Mouse (Mus musculus) forebrain, embryonic 10.5 days (tissue): ENCODE data around the gene Olfr69. TPM values are rescaled to one million over a fixed set of nuclear protein-coding genes. Genes with fewer than 3 reads are reported as not detected.
"Not testable (repeated sequence)": the region's sequence is repeated elsewhere in the genome, so short reads cannot be mapped to it uniquely, and the experiment has no call there.

Experiments
- DNase-seq: peaks from one replicate; pipeline ENCODE4 v3.0.0-alpha.2; 2017; ENCODE audit warnings: low spot score; ENCODE audit errors: extremely low spot score
- H3K27ac ChIP-seq: fragments of 300-500 bp; sonication (generic); 2 replicates; pipeline ENCODE4 v1.5.1; 2016; ENCODE audit warnings: mild to moderate bottlenecking
- H3K27me3 ChIP-seq: fragments of 300-500 bp; sonication (generic); 2 replicates; pipeline ENCODE4 v1.6.1; 2016; ENCODE audit warnings: mild to moderate bottlenecking; ENCODE audit not compliant: poor library complexity, severe bottlenecking
- H3K36me3 ChIP-seq: fragments of 300-500 bp; sonication (generic); replicated peaks from 2 replicates; pipeline ENCODE4 v1.6.1; 2016; ENCODE audit warnings: mild to moderate bottlenecking, moderate library complexity
- H3K4me1 ChIP-seq: fragments of 300-500 bp; sonication (generic); 2 replicates; pipeline ENCODE4 v1.6.1; 2016
- H3K4me3 ChIP-seq: fragments of 300-500 bp; sonication (generic); 2 replicates; pipeline ENCODE4 v1.5.1; 2016; ENCODE audit warnings: mild to moderate bottlenecking, moderate library complexity
- H3K9me3 ChIP-seq: fragments of 300-500 bp; sonication (generic); 2 replicates; pipeline ENCODE4 v1.6.1; 2016; ENCODE audit warnings: mild to moderate bottlenecking, moderate library complexity
- WGBS: fragments of 180-500 bp; shearing (Covaris S2); methylation state at CpG from one replicate; pipeline ENCODE4 v1.1.7; 2016; 5-methylcytosine and 5-hydroxymethylcytosine counted together
- polyA plus RNA-seq: library from polyadenylated mRNA; unstranded; fragments of >200 nt; fragmentation: Nextera tagmentation; extraction: Ambion mirVana; gene quantifications from 2 replicates; pipeline ENCODE4 v1.2.1, GENCODE M21; 2016

Olfr69 gene
- polyA plus RNA-seq: not detected in 2 replicates

DNA sequence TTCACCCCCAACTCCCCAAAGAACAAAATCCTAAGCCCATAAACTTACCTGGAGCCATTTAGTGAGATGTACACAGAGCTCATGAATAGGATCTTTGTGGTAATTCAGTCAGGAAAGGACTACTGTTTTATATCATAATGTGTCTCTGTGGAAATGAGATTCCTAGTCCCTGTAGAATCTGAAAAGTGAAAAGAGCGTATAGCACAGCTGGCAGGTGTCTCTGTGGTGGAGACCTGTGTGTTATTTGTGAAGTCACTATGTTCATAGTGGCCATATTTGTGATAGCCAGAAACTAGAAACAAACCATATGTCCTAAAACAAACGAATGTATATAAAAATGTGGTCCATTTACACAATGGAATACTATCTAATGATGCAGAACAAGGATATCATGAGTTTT is at the start of gene Olfr69:
TSS of gene Olfr69 (minus strand) at position 101 of the 400 bp plus-strand sequence.
- no peaks in the 10 kb centered on the region for H3K27me3 ChIP-seq
- no peaks in the 10 kb centered on the region for H3K9me3 ChIP-seq
- no peak for DNase-seq
- no peak within 1 kb of the TSS for H3K27ac ChIP-seq
- no peak within 1 kb of the TSS for H3K4me3 ChIP-seq
- no peaks in the 10 kb centered on the region for H3K4me1 ChIP-seq
- no peaks in the 10 kb centered on the region for H3K36me3 ChIP-seq
- WGBS: 79% methylated on average over 2 of the region's 2 CpGs

- not testable (repeated sequence) for H3K27ac ChIP-seq, H3K36me3 ChIP-seq, H3K4me1 ChIP-seq, H3K4me3 ChIP-seq, H3K27me3 ChIP-seq, DNase-seq, H3K9me3 ChIP-seq
- 100% methylated on average over 1 of the region's 2 CpGs for WGBS
These were observed 43.7 kb upstream of the Olfr69 start for GRCm38 (mm10) chr7:103815085-103815484.

DNA sequence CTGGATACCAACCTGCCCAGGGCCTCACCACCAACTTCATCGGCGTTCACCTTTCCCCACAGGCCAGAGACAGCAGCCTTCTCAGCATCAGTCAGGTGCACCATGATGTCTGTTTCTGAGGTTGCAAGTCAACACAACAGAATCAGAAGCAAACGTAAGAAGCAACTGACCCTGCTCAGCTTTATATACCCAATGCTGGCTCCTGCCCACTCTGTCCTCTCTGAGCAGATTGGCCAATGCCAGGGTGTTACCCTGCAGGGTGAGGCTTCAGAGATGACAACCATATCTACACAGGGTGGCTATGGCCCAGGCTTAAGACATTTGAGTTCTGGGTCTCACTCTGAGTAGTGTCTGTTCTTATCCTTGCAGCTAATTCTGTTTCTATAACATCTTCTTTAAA is 42.4 kb upstream of the Olfr69 start, which contains the start of gene Hbb-bt:
TSS of gene Hbb-bt (minus strand) at position 231 of the 400 bp plus-strand sequence.
- Histone ChIP-seq H3K36me3 (no peaks in the 10 kb centered on the region), H3K27ac (no peak within 1 kb of the TSS), H3K27me3 (no peaks in the 10 kb centered on the region), H3K9me3 (no peaks in the 10 kb centered on the region), H3K4me1 (no peaks in the 10 kb centered on the region), H3K4me3 (no peak within 1 kb of the TSS)
- no peak for DNase-seq
- 86% methylated on average over 3 of the region's 3 CpGs for WGBS

DNA sequence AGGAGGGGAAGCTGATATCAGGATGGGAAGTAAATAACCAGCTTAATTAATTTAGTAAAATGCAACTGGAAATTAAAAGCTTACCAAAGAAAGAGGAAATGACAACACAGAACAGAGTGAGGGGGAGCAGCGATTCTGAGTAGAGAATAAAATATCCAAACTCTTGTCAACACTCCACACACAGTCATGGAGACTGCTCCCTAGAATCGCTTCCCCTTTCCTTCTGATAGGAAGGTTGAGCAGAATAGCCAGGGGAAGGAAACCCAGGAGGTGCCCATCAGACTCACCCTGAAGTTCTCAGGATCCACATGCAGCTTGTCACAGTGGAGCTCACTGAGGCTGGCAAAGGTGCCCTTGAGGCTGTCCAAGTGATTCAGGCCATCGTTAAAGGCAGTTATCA is 41.8 kb upstream of the Olfr69 start:
- not testable (repeated sequence) for H3K27ac ChIP-seq, H3K36me3 ChIP-seq, H3K4me3 ChIP-seq, H3K4me1 ChIP-seq, H3K27me3 ChIP-seq, H3K9me3 ChIP-seq, DNase-seq
- WGBS: no CpG with 5 or more reads among the region's 3 CpGs

GRCm38 (mm10) chr7:103812174-103812573 is 40.8 kb upstream of the Olfr69 start:
- Histone ChIP-seq H3K4me1 (no peaks in the 10 kb centered on the region), H3K4me3 (no peak overlapping the region)
- 91% methylated on average over 1 of the region's 1 CpGs for WGBS

DNA sequence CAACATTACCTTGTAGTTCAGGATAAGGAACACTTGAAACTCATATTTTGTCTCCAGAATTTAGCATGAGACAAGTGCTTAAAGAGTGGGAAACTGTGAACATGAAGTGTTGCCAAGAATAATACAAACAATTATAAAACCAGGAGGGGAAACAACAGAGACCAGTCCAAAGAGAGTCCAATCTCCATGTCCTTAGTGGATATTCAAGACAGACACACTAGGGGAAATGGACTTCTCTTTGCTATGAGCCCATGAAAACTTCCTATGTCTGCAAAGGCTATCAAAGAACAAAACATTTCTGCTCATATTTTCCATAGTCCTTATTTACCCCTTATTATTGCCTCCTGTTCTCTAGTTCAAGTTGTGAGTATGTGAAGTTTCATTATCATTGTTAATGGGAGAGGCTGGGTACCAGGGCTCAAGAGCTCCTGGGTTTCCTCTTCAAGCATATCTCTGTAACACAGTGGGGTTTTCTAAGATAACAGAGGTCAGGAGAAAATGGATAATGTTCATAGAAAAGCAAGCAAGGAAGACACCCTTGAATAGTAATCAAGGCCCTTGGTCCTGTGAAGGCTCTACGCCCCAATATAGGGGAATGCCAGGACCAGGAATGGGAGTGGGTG is 39.9 kb upstream of the Olfr69 start:
- Histone ChIP-seq H3K4me1 (no peaks in the 10 kb centered on the region), H3K27ac (no peak overlapping the region), H3K9me3 (no peaks in the 10 kb centered on the region), H3K36me3 (no peaks in the 10 kb centered on the region), H3K27me3 (no peaks in the 10 kb centered on the region), H3K4me3 (no peak overlapping the region)
- 87% methylated on average over 1 of the region's 1 CpGs for WGBS
- no peak for DNase-seq

More at GRCm38 (mm10) chr7:103812174-103812573, 40.8 kb upstream of the Olfr69 start:
- Histone ChIP-seq H3K27ac (no peak overlapping the region), H3K27me3 (no peaks in the 10 kb centered on the region), H3K9me3 (no peaks in the 10 kb centered on the region), H3K36me3 (no peaks in the 10 kb centered on the region)
- no peak for DNase-seq

GRCm38 (mm10) chr7:103810746-103811145 is 39.4 kb upstream of the Olfr69 start:
- DNase-seq: no peak
- no peak overlapping the region for H3K27ac ChIP-seq
- no peaks in the 10 kb centered on the region for H3K4me1 ChIP-seq
- H3K36me3 ChIP-seq: no peaks in the 10 kb centered on the region
- no peaks in the 10 kb centered on the region for H3K27me3 ChIP-seq
- H3K4me3 ChIP-seq: no peak overlapping the region
- no peaks in the 10 kb centered on the region for H3K9me3 ChIP-seq
- WGBS: 81% methylated on average over 3 of the region's 3 CpGs

- no peak for DNase-seq
- 89% methylated on average over 1 of the region's 1 CpGs for WGBS
- Histone ChIP-seq H3K27ac (no peak overlapping the region), H3K36me3 (no peaks in the 10 kb centered on the region), H3K27me3 (no peaks in the 10 kb centered on the region), H3K9me3 (no peaks in the 10 kb centered on the region), H3K4me3 (no peak overlapping the region), H3K4me1 (no peaks in the 10 kb centered on the region)
These were observed 38.9 kb upstream of the Olfr69 start for GRCm38 (mm10) chr7:103810296-103810695.

- WGBS: 79% methylated on average over 1 of the region's 1 CpGs
- H3K9me3 ChIP-seq: no peaks in the 10 kb centered on the region
- no peaks in the 10 kb centered on the region for H3K4me1 ChIP-seq
- no peak overlapping the region for H3K4me3 ChIP-seq
- H3K27ac ChIP-seq: no peak overlapping the region
- H3K36me3 ChIP-seq: no peaks in the 10 kb centered on the region
- H3K27me3 ChIP-seq: no peaks in the 10 kb centered on the region
- DNase-seq: no peak
These were observed 38.4 kb upstream of the Olfr69 start for GRCm38 (mm10) chr7:103809801-103810155.

GRCm38 (mm10) chr7:103808971-103809800 is 37.8 kb upstream of the Olfr69 start:
- H3K4me3 ChIP-seq: no peak overlapping the region
- 81% methylated on average over 5 of the region's 5 CpGs for WGBS

DNA sequence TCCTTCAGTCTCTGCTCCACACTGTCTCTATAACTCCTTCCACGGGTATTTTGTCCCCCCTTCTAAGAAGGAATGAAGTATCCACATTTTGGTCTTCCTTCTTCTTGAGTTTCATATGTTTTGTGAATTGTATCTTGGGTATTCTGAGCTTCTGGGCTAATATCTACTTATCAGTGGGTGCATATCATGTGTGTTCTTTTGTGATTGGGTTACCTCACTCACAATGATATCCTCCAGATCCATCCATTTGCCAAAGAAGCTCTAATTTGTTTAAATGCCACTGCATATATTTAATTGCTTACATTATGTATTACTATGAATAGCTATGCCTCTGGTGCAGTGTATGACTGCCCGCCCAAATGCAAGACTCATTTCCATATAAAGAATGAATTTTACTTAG is 36.7 kb upstream of the Olfr69 start:
- not testable (repeated sequence) for H3K9me3 ChIP-seq, DNase-seq, H3K36me3 ChIP-seq, H3K4me1 ChIP-seq, H3K27me3 ChIP-seq, H3K27ac ChIP-seq, H3K4me3 ChIP-seq
- 80% methylated on average over 2 of the region's 2 CpGs for WGBS

More at GRCm38 (mm10) chr7:103808971-103809800, 37.8 kb upstream of the Olfr69 start:
- H3K36me3 ChIP-seq: no peaks in the 10 kb centered on the region
- no peak overlapping the region for H3K27ac ChIP-seq
- H3K4me1 ChIP-seq: no peaks in the 10 kb centered on the region
- no peaks in the 10 kb centered on the region for H3K27me3 ChIP-seq
- DNase-seq: no peak
- H3K9me3 ChIP-seq: no peaks in the 10 kb centered on the region

- Histone ChIP-seq H3K36me3 (no peaks in the 10 kb centered on the region), H3K27ac (no peak overlapping the region), H3K9me3 (no peaks in the 10 kb centered on the region), H3K4me1 (no peaks in the 10 kb centered on the region), H3K4me3 (no peak overlapping the region), H3K27me3 (no peaks in the 10 kb centered on the region)
- WGBS: 79% methylated on average over 1 of the region's 1 CpGs
- DNase-seq: peak; percentile 20
These were observed 35.5 kb upstream of the Olfr69 start for GRCm38 (mm10) chr7:103806856-103807255.

- H3K27ac ChIP-seq: no peak overlapping the region
- WGBS: 21% methylated on average over 4 of the region's 4 CpGs
- DNase-seq: no peak
- no peak overlapping the region for H3K4me3 ChIP-seq
- H3K36me3 ChIP-seq: no peaks in the 10 kb centered on the region
- H3K4me1 ChIP-seq: no peaks in the 10 kb centered on the region
- no peaks in the 10 kb centered on the region for H3K27me3 ChIP-seq
- no peaks in the 10 kb centered on the region for H3K9me3 ChIP-seq
These were observed 21.4 kb upstream of the Olfr69 start for GRCm38 (mm10) chr7:103792669-103793388.
